Mouse (Mus musculus): Measurements from ENCODE around the gene Pla2r1. TPM values are rescaled to one million over a fixed set of nuclear protein-coding genes. Genes with fewer than 3 reads are reported as not detected.

Gene Pla2r1
- polyA plus RNA-seq (2012; rRNA removed) (1.0 and 1.1 TPM in 2 replicates), polyA plus RNA-seq (2014; fragmentation: Nextera tagmentation; extraction: Ambion mirVana) (1.0 and 1.4 TPM in 2 replicates)

DNA sequence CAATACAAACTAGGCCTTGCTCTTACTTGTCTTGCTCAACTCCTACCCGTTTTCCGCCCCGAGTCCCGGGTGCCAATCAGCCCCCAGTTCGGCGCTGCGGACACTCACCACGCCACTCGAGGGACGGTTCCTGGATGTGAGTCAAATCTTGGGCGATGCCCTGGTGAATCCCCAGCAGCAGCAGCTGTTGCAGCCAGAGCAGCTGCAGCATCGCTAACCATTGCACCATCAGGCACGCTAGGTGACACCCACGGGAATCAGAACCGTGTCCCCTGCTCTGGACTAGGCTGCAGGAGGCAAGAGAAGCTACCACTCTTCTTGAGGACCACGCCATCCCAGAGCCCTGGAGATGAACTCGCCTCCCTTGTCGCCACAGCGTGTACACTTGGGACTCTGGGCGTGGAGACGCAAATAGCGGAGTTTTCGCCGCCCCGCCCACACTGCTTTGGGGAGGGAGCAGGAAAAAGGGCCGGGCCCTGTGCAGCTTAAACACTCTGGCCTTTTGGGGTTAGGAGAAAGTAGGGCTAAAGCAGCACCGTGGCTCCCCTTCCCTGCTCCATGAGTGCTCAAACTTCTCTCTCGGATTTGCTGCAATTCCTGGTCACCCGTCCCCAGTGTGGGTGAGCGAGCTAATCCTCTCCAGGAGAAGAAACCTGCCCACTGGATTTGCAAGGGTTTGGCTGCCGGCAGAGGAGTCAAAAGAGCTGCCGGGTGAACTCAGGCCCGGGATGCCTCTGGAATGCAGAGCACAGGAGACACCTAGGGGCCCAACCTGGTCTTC is at the start of gene Pla2r1:
Pla2r1 (minus strand) TSS at position 407 of the 781 bp plus-strand sequence.
- DNase-seq (ENCODE audit: low spot score) = peak; percentile 34
- peaks cover 8% of the 10 kb centered on the region for H3K4me1 ChIP-seq (ENCODE audit: control insufficient read depth, insufficient read depth, low read length)
- H3K9me3 ChIP-seq (ENCODE audit: control insufficient read depth, low read length) = no peaks in the 10 kb centered on the region
- H3K36me3 ChIP-seq (ENCODE audit: control insufficient read depth, insufficient read depth, low read length) = no peaks in the 10 kb centered on the region
- TF ChIP-seq POLR2A (IDR thresholded peaks at IDR 0.05; ENCODE audit: borderline replicate concordance, extremely low read depth, insufficient read depth, insufficient read length) = no peak
- WGBS = 3% methylated on average over 33 of the region's 33 CpGs
- H3K4me2 ChIP-seq (replicated peaks; ENCODE audit: low read depth, low read length, severe bottlenecking) = peak within 1 kb of the TSS; percentile 94
- ATAC-seq (ENCODE audit: low FRiP score, low read depth) = peak; percentile 58; the same call in 1 of the 2 replicates
- peak within 1 kb of the TSS; percentile 51 for H3K9ac ChIP-seq (ENCODE audit: low read depth, low read length, severe bottlenecking)
- H3K27me3 ChIP-seq (ENCODE audit: control insufficient read depth, insufficient read depth, low read length) = no peaks in the 10 kb centered on the region
- H3K4me3 ChIP-seq (replicated peaks; ENCODE audit: low read length) = peak within 1 kb of the TSS; percentile 42
- no peak within 1 kb of the TSS for H3K27ac ChIP-seq (replicated peaks; ENCODE audit: low read depth, low read length)

DNA sequence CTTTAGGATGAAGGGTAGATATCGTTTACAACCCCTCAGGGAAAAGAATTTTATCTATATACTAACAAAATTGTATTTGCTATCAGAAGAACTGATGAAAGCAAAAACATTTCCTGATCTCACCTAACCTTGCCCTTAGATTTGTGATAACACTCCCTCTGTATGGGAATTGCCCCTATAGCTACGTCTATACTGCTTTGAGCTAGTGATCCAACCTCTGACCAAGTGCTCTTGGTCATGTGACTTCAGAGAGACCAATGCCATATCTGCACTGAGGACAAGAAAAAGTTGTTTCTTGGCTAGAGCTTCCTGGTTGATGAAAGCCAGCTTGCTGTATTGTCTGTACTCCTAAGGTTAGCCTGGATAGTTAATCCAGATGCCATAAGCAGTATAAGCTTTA is 48.2 kb upstream of the Pla2r1 start:
- no peak for DNase-seq (ENCODE audit: low spot score)
- ATAC-seq (ENCODE audit: low FRiP score, low read depth) = no peak
- Histone ChIP-seq H3K4me3 (replicated peaks; ENCODE audit: low read length) (no peak overlapping the region), H3K4me2 (replicated peaks; ENCODE audit: low read depth, low read length, severe bottlenecking) (no peak overlapping the region), H3K27ac (replicated peaks; ENCODE audit: low read depth, low read length) (no peak overlapping the region), H3K36me3 (ENCODE audit: control insufficient read depth, insufficient read depth, low read length) (no peaks in the 10 kb centered on the region), H3K4me1 (ENCODE audit: control insufficient read depth, insufficient read depth, low read length) (no peaks in the 10 kb centered on the region), H3K9ac (ENCODE audit: low read depth, low read length, severe bottlenecking) (no peak overlapping the region), H3K27me3 (ENCODE audit: control insufficient read depth, insufficient read depth, low read length) (no peaks in the 10 kb centered on the region), H3K9me3 (ENCODE audit: control insufficient read depth, low read length) (no peaks in the 10 kb centered on the region)
- WGBS = 77% methylated on average over 2 of the region's 2 CpGs
- no peak for TF ChIP-seq POLR2A (IDR thresholded peaks at IDR 0.05; ENCODE audit: borderline replicate concordance, extremely low read depth, insufficient read depth, insufficient read length)

DNA sequence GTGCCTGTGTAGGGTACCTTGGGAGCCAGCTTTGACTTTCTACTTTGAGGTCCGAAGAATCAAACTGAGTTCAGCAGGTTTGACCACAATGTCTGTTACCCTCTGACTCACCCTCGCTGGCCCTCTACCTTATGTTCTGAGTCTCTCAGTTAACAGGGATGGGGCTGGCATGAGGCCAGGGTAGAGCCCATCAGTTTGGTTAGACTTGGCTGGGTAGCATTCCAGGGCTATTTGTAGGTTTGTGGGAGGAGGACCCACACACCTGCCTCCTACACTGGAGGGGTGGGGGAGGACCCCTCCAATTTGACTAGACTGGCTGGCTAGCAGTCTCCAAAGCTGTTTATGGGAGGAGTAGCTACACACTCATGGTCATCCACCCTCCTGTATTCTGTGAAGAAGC is 47.8 kb upstream of the Pla2r1 start:
- H3K27me3 ChIP-seq (ENCODE audit: control insufficient read depth, insufficient read depth, low read length) = no peaks in the 10 kb centered on the region
- H3K9me3 ChIP-seq (ENCODE audit: control insufficient read depth, low read length) = no peaks in the 10 kb centered on the region
- no peak overlapping the region for H3K4me3 ChIP-seq (replicated peaks; ENCODE audit: low read length)
- WGBS = 88% methylated on average over 2 of the region's 2 CpGs
- no peak for TF ChIP-seq POLR2A (IDR thresholded peaks at IDR 0.05; ENCODE audit: borderline replicate concordance, extremely low read depth, insufficient read depth, insufficient read length)
- no peaks in the 10 kb centered on the region for H3K36me3 ChIP-seq (ENCODE audit: control insufficient read depth, insufficient read depth, low read length)
- H3K27ac ChIP-seq (replicated peaks; ENCODE audit: low read depth, low read length) = no peak overlapping the region
- no peak for DNase-seq (ENCODE audit: low spot score)
- H3K4me2 ChIP-seq (replicated peaks; ENCODE audit: low read depth, low read length, severe bottlenecking) = no peak overlapping the region
- no peaks in the 10 kb centered on the region for H3K4me1 ChIP-seq (ENCODE audit: control insufficient read depth, insufficient read depth, low read length)
- H3K9ac ChIP-seq (ENCODE audit: low read depth, low read length, severe bottlenecking) = no peak overlapping the region
- ATAC-seq (ENCODE audit: low FRiP score, low read depth) = no peak

DNA sequence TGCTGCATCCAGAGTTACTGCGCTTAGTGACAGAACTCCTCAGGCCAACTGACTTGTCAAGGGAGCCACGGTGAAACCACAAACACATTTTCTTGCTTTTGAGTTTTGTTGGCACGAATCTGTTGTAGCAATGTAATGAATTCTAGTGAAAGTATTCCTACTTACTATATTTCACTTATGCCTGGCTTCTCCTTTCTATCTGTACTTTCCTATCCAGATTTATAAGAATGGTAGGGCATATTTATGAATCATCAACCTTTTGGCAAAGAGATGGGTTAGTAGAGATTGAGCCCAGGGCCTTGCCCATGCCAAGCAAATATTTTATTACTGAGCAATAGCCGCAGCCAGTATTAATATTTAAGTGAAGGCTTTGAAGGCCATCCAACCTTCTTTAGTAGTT is 30.3 kb upstream of the Pla2r1 start:
- H3K27ac ChIP-seq (replicated peaks; ENCODE audit: low read depth, low read length) = no peak overlapping the region
- no peak overlapping the region for H3K4me3 ChIP-seq (replicated peaks; ENCODE audit: low read length)
- no peak for TF ChIP-seq POLR2A (IDR thresholded peaks at IDR 0.05; ENCODE audit: borderline replicate concordance, extremely low read depth, insufficient read depth, insufficient read length)
- H3K36me3 ChIP-seq (ENCODE audit: control insufficient read depth, insufficient read depth, low read length) = no peaks in the 10 kb centered on the region
- no peak overlapping the region for H3K9ac ChIP-seq (ENCODE audit: low read depth, low read length, severe bottlenecking)
- WGBS = 90% methylated on average over 4 of the region's 4 CpGs
- no peak for DNase-seq (ENCODE audit: low spot score)
- H3K27me3 ChIP-seq (ENCODE audit: control insufficient read depth, insufficient read depth, low read length) = no peaks in the 10 kb centered on the region
- no peak for ATAC-seq (ENCODE audit: low FRiP score, low read depth)
- no peak overlapping the region for H3K4me2 ChIP-seq (replicated peaks; ENCODE audit: low read depth, low read length, severe bottlenecking)
- H3K9me3 ChIP-seq (ENCODE audit: control insufficient read depth, low read length) = no peaks in the 10 kb centered on the region
- no peaks in the 10 kb centered on the region for H3K4me1 ChIP-seq (ENCODE audit: control insufficient read depth, insufficient read depth, low read length)

DNA sequence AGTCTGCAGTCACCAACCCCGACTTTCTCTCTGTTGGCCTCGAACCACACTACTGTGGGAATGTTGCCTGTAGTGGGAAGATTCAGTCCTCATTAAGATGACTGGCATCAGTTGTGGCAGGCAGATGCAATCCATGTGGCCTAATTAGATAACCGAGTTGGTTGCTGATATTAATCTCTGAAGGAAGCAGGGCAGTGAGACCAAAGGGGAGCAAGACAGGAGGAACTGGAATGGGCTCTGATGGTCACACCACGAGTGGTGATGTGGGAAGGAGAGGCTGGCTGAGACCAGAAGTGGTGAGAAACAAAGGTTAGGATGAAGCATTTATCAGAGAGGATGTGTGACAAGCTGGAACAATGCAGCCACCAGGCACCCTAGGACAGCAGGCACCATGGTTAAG is 1.5 kb upstream of the Pla2r1 start:
- Histone ChIP-seq H3K9me3 (ENCODE audit: control insufficient read depth, low read length) (no peaks in the 10 kb centered on the region), H3K9ac (ENCODE audit: low read depth, low read length, severe bottlenecking) (no peak overlapping the region), H3K27me3 (ENCODE audit: control insufficient read depth, insufficient read depth, low read length) (no peaks in the 10 kb centered on the region), H3K36me3 (ENCODE audit: control insufficient read depth, insufficient read depth, low read length) (no peaks in the 10 kb centered on the region), H3K4me3 (replicated peaks; ENCODE audit: low read length) (no peak overlapping the region), H3K4me2 (replicated peaks; ENCODE audit: low read depth, low read length, severe bottlenecking) (no peak overlapping the region), H3K4me1 (ENCODE audit: control insufficient read depth, insufficient read depth, low read length) (peaks cover 8% of the 10 kb centered on the region), H3K27ac (replicated peaks; ENCODE audit: low read depth, low read length) (no peak overlapping the region)
- TF ChIP-seq POLR2A (IDR thresholded peaks at IDR 0.05; ENCODE audit: borderline replicate concordance, extremely low read depth, insufficient read depth, insufficient read length) = no peak
- ATAC-seq (ENCODE audit: low FRiP score, low read depth) = no peak
- no peak for DNase-seq (ENCODE audit: low spot score)
- WGBS = 75% methylated on average over 4 of the region's 4 CpGs
